Mouse (Mus musculus) intestine, postnatal 0 days (tissue): ENCODE data around the gene Tmem119. TPM values are rescaled to one million over a fixed set of nuclear protein-coding genes. Genes with fewer than 3 reads are reported as not detected.

Experiments used
- ATAC-seq: fragments of 200-750 bp; cut with Nextera tagmentation; 2 replicates; pipeline ENCODE4 v1.8.0; 2017; ENCODE audit warnings: mild to moderate bottlenecking, moderate TSS enrichment, moderate library complexity
- H3K27ac ChIP-seq: fragments of 300-500 bp; sonication (generic); 2 replicates; pipeline ENCODE4 v1.5.1; 2014; ENCODE audit warnings: mild to moderate bottlenecking, low read depth, low read length, moderate library complexity
- H3K27me3 ChIP-seq: fragments of 300-500 bp; sonication (generic); replicated peaks from 2 replicates; pipeline ENCODE4 v1.6.1; 2014; ENCODE audit warnings: low read length, mixed read lengths; ENCODE audit not compliant: control insufficient read depth, insufficient read depth
- H3K36me3 ChIP-seq: fragments of 300-500 bp; sonication (generic); 2 replicates; pipeline ENCODE4 v1.6.1; 2014; ENCODE audit warnings: mild to moderate bottlenecking, moderate library complexity; ENCODE audit not compliant: control insufficient read depth, insufficient read depth
- H3K4me1 ChIP-seq: fragments of 300-500 bp; sonication (generic); replicated peaks from 2 replicates; pipeline ENCODE4 v1.6.1; 2014; ENCODE audit warnings: antibody characterized with exemption, low read length, mixed read lengths; ENCODE audit not compliant: control insufficient read depth, insufficient read depth
- H3K4me2 ChIP-seq: fragments of 300-500 bp; sonication (generic); replicated peaks from 2 replicates; pipeline ENCODE4 v1.6.1; 2014; ENCODE audit warnings: low read depth, mild to moderate bottlenecking, moderate library complexity
- H3K4me3 ChIP-seq: fragments of 300-500 bp; sonication (generic); 2 replicates; pipeline ENCODE4 v1.5.1; 2014; ENCODE audit warnings: low read depth, low read length
- H3K9ac ChIP-seq: fragments of 300-500 bp; sonication (generic); 2 replicates; pipeline ENCODE4 v1.6.1; 2014; ENCODE audit warnings: mild to moderate bottlenecking, low read depth, low read length
- H3K9me3 ChIP-seq: fragments of 300-500 bp; sonication (generic); 2 replicates; pipeline ENCODE4 v1.6.1; 2016; ENCODE audit warnings: mixed run types; ENCODE audit not compliant: control insufficient read depth
- CTCF ChIP-seq: sonication (generic); IDR thresholded peaks from 2 replicates; pipeline ENCODE4 v1.5.1; 2016; ENCODE audit warnings: low read depth, mild to moderate bottlenecking, control low read depth, antibody characterized with exemption, moderate library complexity
- WGBS: fragments of 180-500 bp; shearing (Covaris S2); extraction: QIAGEN DNeasy Blood & Tissue Kit; methylation state at CpG from one replicate; pipeline ENCODE4 v1.1.7; 2014; 5-methylcytosine and 5-hydroxymethylcytosine counted together
- polyA plus RNA-seq: library from polyadenylated mRNA; unstranded; fragments of >200 nt; fragmentation: Nextera tagmentation; extraction: Ambion mirVana; gene quantifications from 2 replicates; pipeline ENCODE4 v1.2.1, GENCODE M21; 2015

Gene Tmem119
- polyA plus RNA-seq, 1 experiment from 2014 or later: 23.0 TPM

- peaks cover 45% of the 10 kb centered on the region for H3K36me3 ChIP-seq
- no peak for ATAC-seq
These were observed 34.4 kb downstream of the Tmem119 start for GRCm38 (mm10) chr5:113765641-113766526.

GRCm38 (mm10) chr5:113764426-113764825 lies 35.9 kb downstream of the Tmem119 start:
- Histone ChIP-seq H3K36me3 (peaks cover 59% of the 10 kb centered on the region), H3K27ac (no peak overlapping the region), H3K27me3 (no peaks in the 10 kb centered on the region), H3K9ac (no peak overlapping the region), H3K4me1 (no peaks in the 10 kb centered on the region), H3K9me3 (no peaks in the 10 kb centered on the region), H3K4me2 (no peak overlapping the region), H3K4me3 (no peak overlapping the region)
- no peak for ATAC-seq
- TF ChIP-seq CTCF: no peak
- 92% methylated on average over 7 of the region's 7 CpGs for WGBS

More at GRCm38 (mm10) chr5:113765641-113766526, 34.4 kb downstream of the Tmem119 start:
- Histone ChIP-seq H3K4me1 (0 out of 2 replicates have a peak, but pooled peaks cover 4% of the 10 kb centered on the region), H3K9me3 (no peaks in the 10 kb centered on the region), H3K27me3 (no peaks in the 10 kb centered on the region), H3K27ac (no peak overlapping the region), H3K9ac (no peak overlapping the region), H3K4me3 (no peak overlapping the region), H3K4me2 (no peak overlapping the region)
- 59% methylated on average over 13 of the region's 13 CpGs for WGBS
- no peak for TF ChIP-seq CTCF

- Histone ChIP-seq H3K36me3 (peaks cover 72% of the 10 kb centered on the region), H3K27ac (no peak overlapping the region), H3K9ac (no peak overlapping the region), H3K27me3 (no peaks in the 10 kb centered on the region), H3K4me3 (no peak overlapping the region), H3K4me1 (no peaks in the 10 kb centered on the region), H3K4me2 (no peak overlapping the region), H3K9me3 (no peaks in the 10 kb centered on the region)
- no peak for ATAC-seq
- 92% methylated on average over 2 of the region's 2 CpGs for WGBS
- no peak for TF ChIP-seq CTCF
These were observed 38.7 kb downstream of the Tmem119 start for GRCm38 (mm10) chr5:113761585-113761984.

GRCm38 (mm10) chr5:113755347-113756030 lies 44.8 kb downstream of the Tmem119 start:
- H3K9me3 ChIP-seq: no peaks in the 10 kb centered on the region
- no peak overlapping the region for H3K4me3 ChIP-seq
- no peak overlapping the region for H3K9ac ChIP-seq
- H3K27ac ChIP-seq: no peak overlapping the region
- WGBS: 80% methylated on average over 15 of the region's 15 CpGs
- H3K4me1 ChIP-seq: no peaks in the 10 kb centered on the region
- TF ChIP-seq CTCF: no peak
- no peaks in the 10 kb centered on the region for H3K27me3 ChIP-seq
- no peak for ATAC-seq
- peaks cover 100% of the 10 kb centered on the region for H3K36me3 ChIP-seq
- no peak overlapping the region for H3K4me2 ChIP-seq

GRCm38 (mm10) chr5:113751521-113752157 lies 48.7 kb downstream of the Tmem119 start:
- no peak overlapping the region for H3K4me3 ChIP-seq
- WGBS: 85% methylated on average over 9 of the region's 9 CpGs
- no peak overlapping the region for H3K9ac ChIP-seq
- H3K9me3 ChIP-seq: no peaks in the 10 kb centered on the region
- no peak for ATAC-seq
- H3K4me2 ChIP-seq: no peak overlapping the region
- H3K4me1 ChIP-seq: no peaks in the 10 kb centered on the region
- peaks cover 98% of the 10 kb centered on the region for H3K36me3 ChIP-seq
- H3K27ac ChIP-seq: no peak overlapping the region
- no peak for TF ChIP-seq CTCF
- H3K27me3 ChIP-seq: no peaks in the 10 kb centered on the region
